Mouse (Mus musculus): ENCODE measurements around the gene Slc1a4.

DNA sequence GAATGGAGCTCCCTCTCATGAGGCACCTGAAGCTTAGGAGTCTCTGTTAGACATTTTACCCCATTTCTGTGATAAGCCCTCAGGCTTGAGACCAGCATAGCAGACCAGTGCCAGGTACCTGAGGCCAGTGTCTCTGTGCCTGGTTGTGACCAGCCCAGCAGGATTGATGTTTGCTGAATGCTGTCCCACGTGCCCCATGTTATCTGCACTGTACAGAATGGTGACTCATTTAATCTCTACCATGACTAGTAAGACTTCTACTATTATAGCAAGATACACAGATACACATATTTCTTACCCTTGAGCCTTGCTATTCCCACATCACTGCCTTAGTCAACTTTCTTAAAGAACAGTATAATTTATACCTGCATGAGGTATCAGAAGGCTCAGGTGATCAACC is 26.9 kb downstream of the Slc1a4 start:
- TF ChIP-seq POLR2A (IDR thresholded peaks at IDR 0.05; ENCODE audit: borderline replicate concordance, extremely low read depth, insufficient read depth, insufficient read length, poor library complexity, severe bottlenecking) (no peak), CTCF (IDR thresholded peaks at IDR 0.05; ENCODE audit: borderline replicate concordance, extremely low read depth, insufficient read depth, insufficient read length) (no peak)

Data from brain, embryonic 14.5 days (tissue).